Mouse (Mus musculus) G1E-ER4 (cell line): ENCODE results near the gene Map2k7. TPM values are rescaled to one million over a fixed set of nuclear protein-coding genes. Genes with fewer than 3 reads are reported as not detected.

Experiments
- GATA1 ChIP-seq: IDR thresholded peaks from one replicate; pipeline ENCODE4 v1.8.0; 2012; ENCODE audit warnings: low read length, inconsistent platforms
- polyA plus RNA-seq: library from polyadenylated mRNA; stranded (reverse); fragments of >175 nt; gene quantifications from 2 replicates; pipeline ENCODE4 v1.2.3, GENCODE M21; 2012

Gene Map2k7
- 137 and 182 TPM in 2 replicates for polyA plus RNA-seq

DNA sequence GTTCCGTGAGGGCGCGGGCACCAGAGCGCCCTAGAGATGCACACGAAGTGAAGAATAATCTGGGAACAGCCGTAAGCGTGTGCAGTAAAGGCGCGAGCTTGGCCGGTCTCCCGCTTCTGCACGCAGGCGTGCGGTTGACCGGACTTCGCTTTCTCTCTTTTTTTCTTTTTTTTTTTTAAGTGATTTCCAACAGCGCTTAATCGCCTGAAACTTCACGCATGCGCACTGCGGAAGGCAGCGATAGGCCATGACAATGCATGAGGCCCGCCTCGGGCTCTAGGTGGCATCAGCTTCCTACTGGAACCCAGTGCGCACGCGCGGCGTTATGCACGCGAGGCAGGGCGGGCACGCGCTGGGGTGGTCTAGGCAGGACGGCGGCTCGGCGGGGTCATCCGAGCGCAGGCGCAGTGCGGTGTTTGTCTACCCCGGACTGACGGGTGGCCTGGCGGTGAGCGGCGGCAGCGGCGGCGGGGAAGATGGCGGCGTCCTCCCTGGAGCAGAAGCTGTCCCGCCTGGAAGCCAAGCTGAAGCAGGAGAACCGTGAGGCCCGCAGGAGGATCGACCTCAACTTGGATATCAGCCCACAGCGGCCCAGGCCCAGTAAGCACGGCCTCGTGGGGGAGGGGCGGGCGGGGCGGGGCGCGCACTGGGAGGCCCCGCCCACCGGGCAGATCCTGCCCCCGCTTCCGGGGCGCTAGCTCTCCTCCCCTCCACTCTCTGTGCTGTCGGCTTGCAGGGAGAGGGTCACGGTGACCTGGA lies at the start of gene Map2k7, which contains the start of gene Gm49320:
Gene Map2k7 (plus strand): TSS at position 307 of the 759 bp plus-strand sequence.
Gene Gm49320 (plus strand): TSS at position 432 of the 759 bp plus-strand sequence.
- TF ChIP-seq GATA1: no peak

DNA sequence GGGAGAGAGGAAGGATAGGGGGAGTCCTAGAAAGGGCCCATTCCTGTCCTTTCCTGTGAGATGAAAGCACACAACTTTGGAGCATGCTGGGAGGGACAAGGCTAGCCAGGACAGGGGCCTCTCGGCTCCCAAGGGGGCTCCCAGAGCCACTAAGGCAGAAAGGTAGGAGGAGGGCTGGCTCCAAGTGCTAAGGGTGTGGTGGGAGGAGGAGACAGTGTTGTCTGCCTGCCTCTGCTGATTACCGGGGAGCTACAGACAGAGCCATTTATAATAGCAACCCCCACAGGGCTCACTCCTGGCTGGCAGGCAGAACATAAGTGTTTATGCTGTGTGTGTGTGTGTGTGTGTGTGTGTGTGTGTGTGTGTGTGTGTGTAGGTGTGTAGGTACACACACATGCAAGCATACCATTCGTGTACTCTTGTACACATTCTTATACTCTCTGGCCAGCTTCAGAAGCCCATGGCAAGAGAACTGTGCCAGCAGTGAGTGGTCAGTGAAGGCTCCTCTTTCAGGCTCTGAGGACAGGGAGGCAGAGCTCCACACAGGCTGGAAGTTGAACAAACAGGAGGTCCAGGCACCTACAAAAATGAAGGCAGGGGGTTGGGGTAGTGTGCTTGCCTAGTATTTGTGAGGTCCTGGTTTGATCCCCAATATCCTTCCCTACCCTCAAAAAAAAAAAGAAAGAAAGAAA lies 49.4 kb upstream of the Map2k7 start:
- TF ChIP-seq GATA1: no peak

DNA sequence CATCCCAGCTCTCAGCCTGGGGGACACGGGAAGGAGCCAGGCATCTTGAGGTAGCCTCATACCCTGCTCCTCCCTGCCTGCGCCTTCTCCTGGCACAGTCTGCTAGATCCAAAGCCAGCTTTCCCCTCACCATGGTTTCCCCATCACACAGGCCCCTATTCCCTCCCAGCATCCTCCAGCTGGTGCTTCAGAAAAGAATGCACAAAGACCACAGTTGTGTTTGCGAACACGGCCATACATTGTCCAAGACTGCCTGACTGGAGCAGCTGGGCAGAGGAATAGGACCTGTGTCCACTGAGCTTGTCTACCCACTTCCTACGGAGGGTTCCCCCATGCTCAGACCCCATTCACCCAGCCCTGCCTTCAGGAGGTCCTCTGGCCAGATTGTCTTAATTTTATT lies 46.2 kb upstream of the Map2k7 start:
- no peak for TF ChIP-seq GATA1

GRCm38 (mm10) chr8:4192807-4193587 lies 45.5 kb upstream of the Map2k7 start:
- no peak for TF ChIP-seq GATA1

DNA sequence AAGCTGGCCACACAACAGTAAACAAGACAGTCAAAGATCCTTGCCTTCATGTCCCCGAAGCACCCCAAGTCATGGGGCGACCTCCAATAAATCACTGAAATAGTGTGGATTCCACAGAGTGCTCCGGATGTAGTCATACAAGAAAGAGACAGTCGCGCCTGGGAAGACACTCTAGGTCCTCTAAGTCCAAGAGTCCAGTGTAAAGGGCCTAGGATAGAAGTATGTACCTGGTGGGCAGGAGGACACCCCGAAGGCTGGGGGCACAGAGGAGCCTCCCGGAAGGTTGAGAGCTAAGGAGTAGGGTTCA lies 45.0 kb upstream of the Map2k7 start:
- no peak for TF ChIP-seq GATA1

- TF ChIP-seq GATA1: no peak
Measured at GRCm38 (mm10) chr8:4201321-4201720, 37.2 kb upstream of the Map2k7 start.

GRCm38 (mm10) chr8:4205246-4206123 lies 33.1 kb upstream of the Map2k7 start:
- TF ChIP-seq GATA1: no peak

DNA sequence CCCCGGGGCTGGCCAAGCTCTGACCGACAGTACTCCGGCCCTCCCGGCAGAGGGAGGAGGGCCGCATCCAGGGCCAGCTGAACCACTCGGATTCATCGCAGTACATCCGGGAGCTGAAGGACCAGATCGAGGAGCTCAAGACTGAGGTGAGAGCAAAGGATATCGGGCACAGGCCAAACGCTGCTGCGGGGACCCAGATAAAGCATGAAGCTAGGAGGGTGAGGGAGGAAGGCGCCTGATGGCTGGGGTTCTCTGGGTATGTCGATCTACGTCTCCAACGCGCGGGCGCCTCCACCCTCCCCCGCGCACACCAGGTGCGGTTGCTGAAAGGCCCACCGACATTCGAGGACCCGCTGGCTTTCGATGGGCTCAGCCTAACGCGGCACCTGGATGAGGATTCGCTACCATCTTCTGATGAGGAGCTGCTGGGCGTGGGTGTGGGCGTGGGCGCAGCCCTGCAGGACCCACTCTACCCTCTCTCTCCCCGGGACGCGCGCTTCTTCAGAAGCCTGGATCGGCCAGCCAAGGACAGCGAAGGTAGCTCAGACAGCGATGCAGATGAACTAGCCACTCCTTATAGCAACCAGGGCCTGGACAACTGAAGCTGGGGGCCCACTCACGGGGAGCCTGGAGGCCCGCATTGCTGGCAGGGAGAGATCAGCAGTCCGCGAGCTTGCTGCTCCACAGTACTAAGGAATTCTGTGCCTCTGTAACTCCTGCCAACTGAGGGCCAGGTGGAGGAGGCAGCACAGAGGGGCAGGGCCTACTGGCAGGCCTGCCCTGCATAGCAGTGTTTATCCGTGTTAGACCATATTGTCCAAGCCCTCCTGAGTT lies 32.1 kb upstream of the Map2k7 start:
- no peak for TF ChIP-seq GATA1

DNA sequence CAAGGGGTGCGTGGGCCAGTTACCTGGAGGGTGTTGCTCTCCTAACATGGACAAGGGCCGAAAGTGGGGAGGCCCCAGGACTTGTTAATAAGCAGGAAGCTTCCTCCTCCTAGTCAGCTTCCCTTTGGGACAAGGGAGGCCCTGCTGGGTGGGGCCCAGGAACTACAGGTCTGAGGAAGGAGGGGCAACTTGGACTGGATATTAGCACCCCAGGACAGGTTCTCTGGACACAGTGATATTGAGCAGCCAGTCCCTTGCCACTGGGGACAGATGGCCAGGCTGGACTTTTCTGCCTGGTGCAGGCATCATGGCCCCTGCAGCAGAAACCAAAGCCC lies 31.6 kb upstream of the Map2k7 start:
- no peak for TF ChIP-seq GATA1

GRCm38 (mm10) chr8:4211097-4211496 lies 27.4 kb upstream of the Map2k7 start:
- no peak for TF ChIP-seq GATA1

- TF ChIP-seq GATA1: no peak
Measured at GRCm38 (mm10) chr8:4212809-4213209, 25.7 kb upstream of the Map2k7 start.

GRCm38 (mm10) chr8:4213210-4214005 lies 25.1 kb upstream of the Map2k7 start:
- no peak for TF ChIP-seq GATA1

- TF ChIP-seq GATA1: no peak
Measured at GRCm38 (mm10) chr8:4214006-4214980, 24.2 kb upstream of the Map2k7 start.
